Mouse (Mus musculus) urinary bladder, postnatal 0 days (tissue): ENCODE results near the gene Soga3. TPM values are rescaled to one million over a fixed set of nuclear protein-coding genes. Genes with fewer than 3 reads are reported as not detected.

Experiments used
- polyA plus RNA-seq: library from polyadenylated mRNA; unstranded; fragments of >200 nt; fragmentation: Nextera tagmentation; extraction: Ambion mirVana; gene quantifications from 2 replicates; pipeline ENCODE4 v1.2.1, GENCODE M21; 2015

Gene Soga3
- polyA plus RNA-seq, result 0.23 and 0.99 TPM in 2 replicates

GRCm38 (mm10) chr10:29143566-29144335, at the start of gene Soga3:
Soga3 (plus strand) TSS chr10:29143839.

GRCm38 (mm10) chr10:29198642-29199041, 55.0 kb downstream of the Soga3 start, which contains the start of gene Gm49353:
Gm49353 (plus strand) TSS chr10:29198954.

GRCm38 (mm10) chr10:29211453-29211852, 67.8 kb downstream of the Soga3 start, which contains the start of gene 9330159F19Rik:
9330159F19Rik (plus strand) TSS chr10:29211606.

Other genes with a start within 250 kb of the Soga3 start
- not detected in 2 replicates for gene 2310057J18Rik, start 157.5 kb upstream of the Soga3 start, polyA plus RNA-seq
- gene Gm49353, start 55.1 kb downstream of the Soga3 start, polyA plus RNA-seq, result 0.67 TPM in 1 of 2 replicates, not detected in the other
- gene 9330159F19Rik, start 67.8 kb downstream of the Soga3 start, polyA plus RNA-seq, result 3.8 and 4.5 TPM in 2 replicates
- 27.9 and 39.5 TPM in 2 replicates for gene Echdc1, start 169.3 kb downstream of the Soga3 start, polyA plus RNA-seq
- gene Rnf146, start 218.6 kb downstream of the Soga3 start, polyA plus RNA-seq, result 24.8 and 30.3 TPM in 2 replicates